Mouse (Mus musculus): ENCODE results near the gene Otub1.

DNA sequence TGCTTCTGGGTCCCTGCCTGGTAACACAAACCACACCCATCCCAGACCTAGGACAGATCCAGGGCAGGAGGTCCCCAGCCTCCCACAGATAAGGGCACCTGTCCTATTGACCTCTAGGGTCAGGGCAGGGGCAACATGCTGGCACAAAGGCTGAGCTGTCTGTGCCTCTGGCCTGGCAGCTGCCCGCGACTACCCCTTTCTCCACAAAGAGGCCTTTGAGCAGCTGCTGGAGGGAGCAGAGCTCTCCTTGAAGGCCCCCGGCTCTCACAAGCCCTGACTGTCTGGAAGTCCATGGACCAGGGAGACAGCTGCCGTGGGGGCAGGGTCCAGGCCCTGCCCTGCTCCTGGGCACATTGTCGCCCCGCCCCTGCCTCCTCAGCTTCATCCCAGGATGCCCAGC is 50.9 kb downstream of the Otub1 start:
- TF ChIP-seq GATA1 (IDR thresholded peaks at IDR 0.05; ENCODE audit: borderline replicate concordance, low read length) = no peak
- TF ChIP-seq FLI1 (IDR thresholded peaks at IDR 0.05; ENCODE audit: low read length) = no peak
